Mouse (Mus musculus) myocyte (in vitro differentiated cells): ENCODE results near the gene Itgal.

Experiments used
- CEBPB ChIP-seq: IDR thresholded peaks from 2 replicates; pipeline ENCODE4 v1.6.1; 2011; ENCODE audit warnings: mild to moderate bottlenecking, moderate library complexity; ENCODE audit not compliant: poor library complexity, insufficient read depth, severe bottlenecking
- MAX ChIP-seq: IDR thresholded peaks from one replicate; pipeline ENCODE4 v1.6.1; 2011; ENCODE audit warnings: low read depth, mild to moderate bottlenecking, control low read depth
- POLR2A ChIP-seq: IDR thresholded peaks from one replicate; pipeline ENCODE4 v1.6.1; 2011; ENCODE audit warnings: low read depth, mild to moderate bottlenecking, control low read depth, moderate library complexity; ENCODE audit not compliant: insufficient read length
- TCF12 ChIP-seq: IDR thresholded peaks from one replicate; pipeline ENCODE4 v1.6.1; 2011; ENCODE audit warnings: mild to moderate bottlenecking, control low read depth; ENCODE audit not compliant: poor library complexity, insufficient read depth, severe bottlenecking
- USF1 ChIP-seq: IDR thresholded peaks from one replicate; pipeline ENCODE4 v1.6.1; 2011; ENCODE audit warnings: low read depth, mild to moderate bottlenecking, control low read depth, moderate library complexity

DNA sequence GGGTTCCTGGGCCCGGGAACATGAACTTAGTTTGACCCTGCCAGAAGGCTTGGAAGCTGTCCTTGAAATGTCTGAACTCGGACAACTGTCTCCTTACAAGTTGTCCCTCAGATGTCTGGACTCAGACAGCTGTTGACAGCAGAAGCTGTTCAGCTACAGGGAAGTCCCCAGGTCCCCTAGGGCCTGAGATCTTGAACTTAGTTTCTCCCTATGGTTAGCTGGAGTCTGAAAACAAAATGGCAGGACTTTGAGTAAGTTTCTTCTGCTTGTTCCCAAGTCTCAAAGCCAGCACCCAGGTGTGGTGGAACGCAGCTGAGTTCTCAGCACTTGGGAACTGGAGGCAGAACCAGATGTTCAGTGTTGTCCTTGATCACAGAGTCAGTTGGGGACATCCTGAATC, 16.0 kb upstream of the Itgal start:
- TF ChIP-seq POLR2A (no peak), USF1 (no peak), TCF12 (no peak), CEBPB (no peak), MAX (no peak)
